Mouse (Mus musculus) heart, adult 2 months (tissue): Measurements from ENCODE around the gene Luzp1. TPM values are rescaled to one million over a fixed set of nuclear protein-coding genes. Genes with fewer than 3 reads are reported as not detected.

Experiments used
- DNase-seq, 2 experiments: peaks; one replicate each; pipeline ENCODE4 v3.0.0; 2021
- H3K27ac ChIP-seq: fragments of 200-600 bp; 2 replicates; pipeline ENCODE4 v1.8.1; 2022
- H3K27me3 ChIP-seq: fragments of 200-500 bp; 2 replicates; pipeline ENCODE4 v1.6.1; 2012; ENCODE audit warnings: mild to moderate bottlenecking, low read length, inconsistent platforms, mixed read lengths; ENCODE audit not compliant: control insufficient read depth, insufficient read depth
- H3K36me3 ChIP-seq: fragments of 200-500 bp; 2 replicates; pipeline ENCODE4 v1.6.1; 2012; ENCODE audit warnings: low read length, inconsistent platforms; ENCODE audit not compliant: control insufficient read depth, insufficient read depth
- H3K4me1 ChIP-seq: fragments of 200-500 bp; 2 replicates; pipeline ENCODE4 v1.6.1; 2011; ENCODE audit warnings: low read length; ENCODE audit not compliant: control insufficient read depth, insufficient read depth
- H3K4me3 ChIP-seq: fragments of 200-600 bp; 2 replicates; pipeline ENCODE4 v1.8.1; 2022
- H3K79me2 ChIP-seq: fragments of 200-500 bp; replicated peaks from 2 replicates; pipeline ENCODE4 v1.6.1; 2012; ENCODE audit warnings: mild to moderate bottlenecking, inconsistent platforms, low read length, moderate library complexity, mixed read lengths; ENCODE audit not compliant: control insufficient read depth, insufficient read depth
- H3K9ac ChIP-seq: fragments of 200-500 bp; 2 replicates; pipeline ENCODE4 v1.6.1; 2012; ENCODE audit warnings: low read depth, mild to moderate bottlenecking, control low read depth, inconsistent platforms, low read length, mixed read lengths
- CTCF ChIP-seq: fragments of 200-600 bp; IDR thresholded peaks from 2 replicates; pipeline ENCODE4 v1.8.1; 2022; ENCODE audit warnings: antibody characterized with exemption, mild to moderate bottlenecking, moderate library complexity
- EP300 ChIP-seq: fragments of 200-500 bp; IDR thresholded peaks from 2 replicates; pipeline ENCODE4 v1.6.1; 2011; ENCODE audit warnings: low read depth, low read length, control low read depth; ENCODE audit not compliant: insufficient read depth
- POLR2A ChIP-seq: fragments of 200-500 bp; IDR thresholded peaks from 2 replicates; pipeline ENCODE4 v1.6.1; 2011; ENCODE audit warnings: mild to moderate bottlenecking, low read depth, low read length, control low read depth; ENCODE audit not compliant: insufficient read depth
- WGBS: fragments of 180-500 bp; shearing (Covaris S2); methylation state at CpG from one replicate; pipeline ENCODE4 v1.1.7; 2018; 5-methylcytosine and 5-hydroxymethylcytosine counted together
- intact Hi-C: fragments of 180-260 bp; cut with DNase I; formaldehyde crosslinking; loops from one replicate; pipeline ENCODE4 v1.15.1; 2025
- polyA plus RNA-seq: library from polyadenylated mRNA; depleted of rRNA; stranded (reverse); fragments of >200 nt; gene quantifications from 2 replicates; pipeline ENCODE4 v1.2.3, GENCODE M21; 2012
- total RNA-seq, 2 experiments: library from RNA; stranded (reverse); gene quantifications; 2 replicates each; pipeline ENCODE4 v1.2.3; 2021

The Luzp1 gene
- total and polyA plus RNA-seq, 3 experiments: 11.0 to 37.8 (median 36.5) TPM

DNA sequence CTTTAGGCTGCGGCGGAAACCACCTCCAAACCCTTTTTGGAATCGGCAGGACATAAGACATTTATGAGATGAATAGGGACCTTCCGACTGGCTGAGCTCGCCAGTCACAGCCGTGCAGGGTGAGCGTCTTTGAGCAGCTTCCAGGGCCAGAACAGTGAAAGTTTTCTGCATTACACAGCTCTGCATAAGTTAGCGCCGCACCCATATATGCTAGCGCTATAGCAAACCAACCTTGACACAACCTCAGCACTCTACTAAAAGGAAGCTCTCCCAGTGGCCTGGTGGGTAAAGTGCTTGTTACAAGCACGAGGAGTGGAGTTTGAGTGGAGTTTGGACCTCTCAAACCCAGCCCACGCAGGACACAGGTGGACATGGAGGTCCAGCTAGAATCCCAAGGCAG lies 10.4 kb upstream of the Luzp1 start:
- Histone ChIP-seq H3K4me3 (no peak overlapping the region), H3K9ac (no peak overlapping the region), H3K27ac (peak overlapping the region; percentile 43), H3K79me2 (no peaks in the 10 kb centered on the region), H3K4me1 (peaks cover 11% of the 10 kb centered on the region), H3K36me3 (no peaks in the 10 kb centered on the region), H3K27me3 (no peaks in the 10 kb centered on the region)
- 58% methylated on average over 12 of the region's 12 CpGs for WGBS
- no peak for DNase-seq
- intact Hi-C loops: loop anchor here (5.0 kb wide), 1 partner anchor 143 kb away; the partner anchor contains the start of gene Kdm1a
- TF ChIP-seq EP300 (no peak), CTCF (no peak)

GRCm38 (mm10) chr4:136461206-136461605 lies 8.4 kb upstream of the Luzp1 start:
- Histone ChIP-seq H3K4me3 (no peak overlapping the region), H3K4me1 (peaks cover 19% of the 10 kb centered on the region), H3K9ac (no peak overlapping the region), H3K36me3 (peaks cover 3% of the 10 kb centered on the region; the same call in 1 of the 2 replicates), H3K79me2 (no peaks in the 10 kb centered on the region), H3K27ac (peak overlapping the region; percentile 97), H3K27me3 (no peaks in the 10 kb centered on the region)
- WGBS: 83% methylated on average over 4 of the region's 4 CpGs
- TF ChIP-seq EP300 (no peak), POLR2A (no peak), CTCF (no peak)
- DNase-seq: no peak
- intact Hi-C loops: loop anchor here (5.0 to 10.0 kb wide), 2 partner anchors 176 to 319 kb away; partner anchors contain the start of genes Id3 and Zfp46

DNA sequence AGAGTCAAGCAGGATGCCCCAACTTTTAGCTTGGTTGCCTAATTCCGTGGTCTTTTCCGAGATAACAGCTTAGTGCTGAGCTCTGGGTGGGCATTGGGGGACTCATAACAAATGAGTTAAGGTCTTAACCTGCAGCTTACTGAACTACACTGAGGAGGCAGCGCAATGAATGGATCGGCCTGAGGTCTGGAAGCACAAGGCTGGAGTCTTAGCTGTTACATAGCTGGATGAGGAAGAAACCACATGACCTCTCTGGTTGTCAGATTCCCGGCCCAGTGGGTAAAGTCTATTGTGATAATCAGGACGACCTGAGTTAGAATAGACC lies 7.8 kb upstream of the Luzp1 start:
- H3K36me3 ChIP-seq: peaks cover 3% of the 10 kb centered on the region; the same call in 1 of the 2 replicates
- DNase-seq: no peak
- WGBS: 30% methylated on average over 6 of the region's 6 CpGs
- intact Hi-C loops: loop anchor here (5.0 to 10.0 kb wide), 2 partner anchors 177 to 319 kb away; partner anchors contain the start of genes Id3 and Zfp46
- no peak for TF ChIP-seq EP300
- no peak for TF ChIP-seq CTCF
- no peak for TF ChIP-seq POLR2A
- no peaks in the 10 kb centered on the region for H3K27me3 ChIP-seq
- H3K79me2 ChIP-seq: no peaks in the 10 kb centered on the region
- peak overlapping the region; percentile 97 for H3K9ac ChIP-seq
- peak overlapping the region; percentile 81 for H3K4me3 ChIP-seq
- peaks cover 21% of the 10 kb centered on the region for H3K4me1 ChIP-seq
- H3K27ac ChIP-seq: peak overlapping the region; percentile 97

- TF ChIP-seq CTCF (no peak), POLR2A (peak; percentile 56), EP300 (peak; percentile 53; the same call in 1 of the 2 replicates)
- H3K27me3 ChIP-seq: no peaks in the 10 kb centered on the region
- peak; percentile 90 to 92 for DNase-seq
- peak within 1 kb of the TSS; percentile 81 for H3K4me3 ChIP-seq
- peaks cover 3% of the 10 kb centered on the region; the same call in 1 of the 2 replicates for H3K36me3 ChIP-seq
- no peaks in the 10 kb centered on the region for H3K79me2 ChIP-seq
- intact Hi-C loops: loop anchor here (5.0 to 10.0 kb wide), 2 partner anchors 177 to 320 kb away; partner anchors contain the start of genes Id3 and Zfp46
- 2% methylated on average over 64 of the region's 64 CpGs for WGBS
- H3K9ac ChIP-seq: peak within 1 kb of the TSS; percentile 97
- peak within 1 kb of the TSS; percentile 97 for H3K27ac ChIP-seq
- H3K4me1 ChIP-seq: peaks cover 21% of the 10 kb centered on the region
Measured at GRCm38 (mm10) chr4:136462086-136462838, 7.3 kb upstream of the Luzp1 start, which contains the start of gene 6030445D17Rik. Gene 6030445D17Rik, plus strand, starts transcription at chr4:136462250.

DNA sequence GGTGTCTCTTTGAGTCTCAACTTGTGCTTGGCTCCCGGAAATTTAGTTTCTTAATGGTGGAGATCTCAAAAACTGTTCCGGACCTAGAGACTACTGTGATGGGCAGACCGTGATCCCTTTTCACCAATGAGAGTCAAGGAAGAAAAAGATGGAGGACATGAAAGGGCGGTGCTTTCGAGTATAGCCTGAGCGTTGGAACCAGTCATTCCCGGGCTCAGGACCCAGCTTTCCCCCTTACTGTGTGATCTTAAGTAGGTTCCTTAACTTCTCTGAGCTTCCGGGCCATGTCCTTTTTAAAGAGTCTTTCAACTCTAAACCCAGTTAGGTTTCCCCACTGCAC lies 6.8 kb upstream of the Luzp1 start:
- peak overlapping the region; percentile 97 for H3K9ac ChIP-seq
- intact Hi-C loops: loop anchor here (5.0 to 10.0 kb wide), 2 partner anchors 178 to 321 kb away; partner anchors contain the start of genes Id3 and Zfp46
- H3K36me3 ChIP-seq: peaks cover 3% of the 10 kb centered on the region; the same call in 1 of the 2 replicates
- H3K27ac ChIP-seq: peak overlapping the region; percentile 97
- peak overlapping the region; percentile 81 for H3K4me3 ChIP-seq
- no peak for TF ChIP-seq CTCF
- no peak for TF ChIP-seq POLR2A
- no peak for TF ChIP-seq EP300
- H3K79me2 ChIP-seq: no peaks in the 10 kb centered on the region
- no peaks in the 10 kb centered on the region for H3K27me3 ChIP-seq
- 6% methylated on average over 8 of the region's 8 CpGs for WGBS
- peaks cover 21% of the 10 kb centered on the region for H3K4me1 ChIP-seq
- DNase-seq: no peak

GRCm38 (mm10) chr4:136463436-136463835 lies 6.1 kb upstream of the Luzp1 start:
- no peaks in the 10 kb centered on the region for H3K79me2 ChIP-seq
- intact Hi-C loops: loop anchor here (5.0 to 10.0 kb wide), 2 partner anchors 179 to 321 kb away; partner anchors contain the start of genes Id3 and Zfp46
- H3K27ac ChIP-seq: peak overlapping the region; percentile 97
- 42% methylated on average over 9 of the region's 9 CpGs for WGBS
- TF ChIP-seq POLR2A (no peak), EP300 (no peak), CTCF (no peak)
- peaks cover 3% of the 10 kb centered on the region; the same call in 1 of the 2 replicates for H3K36me3 ChIP-seq
- peaks cover 20% of the 10 kb centered on the region for H3K4me1 ChIP-seq
- H3K4me3 ChIP-seq: peak overlapping the region; percentile 81
- H3K9ac ChIP-seq: peak overlapping the region; percentile 97
- no peaks in the 10 kb centered on the region for H3K27me3 ChIP-seq
- DNase-seq: no peak
